In genomic region chr5:144254811-144255631, GRCm38 (mm10) we compare ENCODE assay signal across 8 mouse cellular contexts. TPM values are rescaled to one million over a fixed set of nuclear protein-coding genes. Genes with fewer than 3 reads are reported as not detected.
A peak's percentile ranks its signal among the peaks of the same experiment; 100 is the strongest.
DNase-seq lines count a peak whose midpoint lies in the region; ATAC-seq and TF ChIP-seq lines count a peak whose summit lies in the region.

No protein-coding gene starts in this region.

- peak; percentile 61 for DNase-seq in brain, embryonic 18.5 days (ENCODE audit: low read depth, low spot score)
- DNase-seq in kidney, postnatal 0 days (ENCODE audit: low spot score) = peak; percentile 92
- peak; percentile 87 for DNase-seq in liver, embryonic 11.5 days (ENCODE audit: low spot score)
- peak; percentile 85 to 91 for DNase-seq in spleen, postnatal 4 days (ENCODE audit: low spot score in 2 of 2)

- peak overlapping the region; percentile 99 for H3K9ac ChIP-seq in heart, embryonic 12.5 days
- peak overlapping the region; percentile 98 for H3K9ac ChIP-seq in kidney, postnatal 0 days (ENCODE audit: low read depth, low read length)
- H3K9ac ChIP-seq in liver, embryonic 11.5 days (ENCODE audit: low read depth, low read length) = peak overlapping the region; percentile 90

- peaks cover 13% of the 10 kb centered on the region for H3K27me3 ChIP-seq in erythroblast, embryonic 14.5 days (ENCODE audit: control insufficient read depth)
- H3K27me3 ChIP-seq in heart, embryonic 12.5 days (replicated peaks) = no peaks in the 10 kb centered on the region
- no peaks in the 10 kb centered on the region for H3K27me3 ChIP-seq in kidney, postnatal 0 days (ENCODE audit: insufficient read depth, low read length)
- H3K27me3 ChIP-seq in liver, embryonic 11.5 days (replicated peaks; ENCODE audit: control insufficient read depth, insufficient read depth, low read length) = no peaks in the 10 kb centered on the region
- H3K27me3 ChIP-seq in myocyte (ENCODE audit: control insufficient read depth, insufficient read depth, insufficient read length) = no peaks in the 10 kb centered on the region

- ATAC-seq in CD4-positive, CD25-positive, alpha-beta regulatory T cell, adult 4 months = peak; percentile 69
- ATAC-seq in heart, embryonic 12.5 days (ENCODE audit: insufficient number of reproducible peaks, low FRiP score) = peak; percentile 88
- ATAC-seq in kidney, postnatal 0 days (replicated peaks; ENCODE audit: low FRiP score, low read depth) = peak; percentile 76
- peak; percentile 85 for ATAC-seq in liver, embryonic 11.5 days (replicated peaks; ENCODE audit: low FRiP score)

- peaks cover 44% of the 10 kb centered on the region for H3K4me1 ChIP-seq in erythroblast, embryonic 14.5 days (ENCODE audit: control insufficient read depth)
- peaks cover 43% of the 10 kb centered on the region for H3K4me1 ChIP-seq in heart, embryonic 12.5 days (replicated peaks)
- H3K4me1 ChIP-seq in kidney, postnatal 0 days (replicated peaks; ENCODE audit: insufficient read depth, low read length) = peaks cover 26% of the 10 kb centered on the region
- peaks cover 33% of the 10 kb centered on the region for H3K4me1 ChIP-seq in liver, embryonic 11.5 days (replicated peaks; ENCODE audit: control insufficient read depth, insufficient read depth, low read length)

- H3K27ac ChIP-seq in heart, embryonic 12.5 days (ENCODE audit: poor library complexity, severe bottlenecking) = peak overlapping the region; percentile 96
- H3K27ac ChIP-seq in kidney, postnatal 0 days = peak overlapping the region; percentile 99
- H3K27ac ChIP-seq in liver, embryonic 11.5 days (ENCODE audit: low read depth, low read length) = peak overlapping the region; percentile 86

- TF ChIP-seq CTCF in kidney, postnatal 0 days (IDR thresholded peaks at IDR 0.05; ENCODE audit: low read depth) = no peak

- H3ac ChIP-seq in myocyte (ENCODE audit: control insufficient read depth, insufficient read length) = peak overlapping the region; percentile 31

- WGBS in heart, embryonic 12.5 days = 1% methylated on average over 46 of the region's 84 CpGs
- under 1% methylated on average over 56 of the region's 84 CpGs for WGBS in kidney, postnatal 0 days
- under 1% methylated on average over 58 of the region's 84 CpGs for whole genome bisulfite sequencing in liver, embryonic 11.5 days

- peaks cover 4% of the 10 kb centered on the region for H3K9me3 ChIP-seq in erythroblast, embryonic 14.5 days (ENCODE audit: control insufficient read depth, low read length)
- H3K9me3 ChIP-seq in heart, embryonic 12.5 days (replicated peaks) = peaks cover 3% of the 10 kb centered on the region; the same call in 1 of the 2 replicates
- H3K9me3 ChIP-seq in kidney, postnatal 0 days (replicated peaks; ENCODE audit: low read length) = no peaks in the 10 kb centered on the region
- H3K9me3 ChIP-seq in liver, embryonic 11.5 days (ENCODE audit: control insufficient read depth, low read length) = no peaks in the 10 kb centered on the region

- peak overlapping the region; percentile 80 for H3K4me2 ChIP-seq in heart, embryonic 12.5 days
- H3K4me2 ChIP-seq in kidney, postnatal 0 days (ENCODE audit: low read length) = peak overlapping the region; percentile 66
- H3K4me2 ChIP-seq in liver, embryonic 11.5 days = peak overlapping the region; percentile 84
- peak overlapping the region; percentile 77 for H3K4me2 ChIP-seq in myocyte (ENCODE audit: low read depth)

- TF ChIP-seq POLR2A in myocyte (IDR thresholded peaks at IDR 0.05; ENCODE audit: insufficient read length, low read depth) = peak; percentile 78

- H3K79me2 ChIP-seq in myocyte (ENCODE audit: control insufficient read depth, insufficient read depth) = peaks cover 45% of the 10 kb centered on the region

- peaks cover 10% of the 10 kb centered on the region for H3K36me3 ChIP-seq in erythroblast, embryonic 14.5 days (ENCODE audit: control insufficient read depth)
- H3K36me3 ChIP-seq in heart, embryonic 12.5 days = peaks cover 7% of the 10 kb centered on the region; the same call in 1 of the 2 replicates
- 0 out of 2 replicates have a peak, but pooled peaks cover 6% of the 10 kb centered on the region for H3K36me3 ChIP-seq in kidney, postnatal 0 days (ENCODE audit: insufficient read depth, low read length)
- H3K36me3 ChIP-seq in liver, embryonic 11.5 days (ENCODE audit: control insufficient read depth, insufficient read depth, low read length) = no peaks in the 10 kb centered on the region; the same call in 1 of the 2 replicates
- H3K36me3 ChIP-seq in myocyte (ENCODE audit: control insufficient read depth, insufficient read depth) = no peaks in the 10 kb centered on the region

- H3K4me3 ChIP-seq in erythroblast, embryonic 14.5 days (replicated peaks) = peak overlapping the region; percentile 76
- peak overlapping the region; percentile 98 for H3K4me3 ChIP-seq in heart, embryonic 12.5 days
- peak overlapping the region; percentile 94 for H3K4me3 ChIP-seq in kidney, postnatal 0 days (replicated peaks; ENCODE audit: low read depth, low read length)
- H3K4me3 ChIP-seq in liver, embryonic 11.5 days (ENCODE audit: low read depth, low read length) = peak overlapping the region; percentile 90
- peak overlapping the region; percentile 95 for H3K4me3 ChIP-seq in myocyte

TF ChIP-seq in myocyte, 11 proteins besides CTCF, POLR2A, EP300 and RAD21:
- TF ChIP-seq USF1 (IDR thresholded peaks at IDR 0.05; ENCODE audit: low read depth) = peak; percentile 49
- peak in 1 of 3 experiments; percentile 4 for TF ChIP-seq MYOG (IDR thresholded peaks at IDR 0.05; ENCODE audit: control insufficient read depth in 1 of 3, insufficient read depth in 1 of 3, insufficient read length in 2 of 3, low read depth in 2 of 3)
- no peak for TF ChIP-seq POLR2AphosphoS2 (IDR thresholded peaks at IDR 0.05; ENCODE audit: insufficient read length, low read depth)

RNA-seq across cellular contexts. Expression of gene Bri3, which starts 10.8 kb away (rescaled TPM):
- polyA plus RNA-seq in CD4-positive, CD25-positive, alpha-beta regulatory T cell, adult 4 months (2017; shearing (Covaris generic)) = 1 to 10 TPM; 2.6 to 5.2 TPM
- polyA plus RNA-seq in erythroblast, embryonic 14.5 days (2012) = 1.5 and 2.0 TPM in 2 replicates
- polyA plus RNA-seq in heart, embryonic 12.5 days (2016; fragmentation: Nextera tagmentation; extraction: Ambion mirVana) = 127 and 133 TPM in 2 replicates
- polyA plus RNA-seq in kidney, postnatal 0 days (2015; fragmentation: Nextera tagmentation; extraction: Ambion mirVana) = 205 and 224 TPM in 2 replicates
- 59.2 and 61.0 TPM in 2 replicates for polyA plus RNA-seq in liver, embryonic 11.5 days (2014; fragmentation: Nextera tagmentation; extraction: Ambion mirVana)
- 153 TPM for polyA plus RNA-seq in myocyte (2012; fragmentation: generic; extraction: Trizol)

RNA-seq across cellular contexts. Expression of gene Tecpr1, which starts 31.6 kb away (rescaled TPM):
- polyA plus RNA-seq in CD4-positive, CD25-positive, alpha-beta regulatory T cell, adult 4 months (2017; shearing (Covaris generic)) = 100 to 1,000 TPM in 1 of 2 experiments, 10 to 100 TPM in 1; 78.5 to 109 TPM
- 0.09 and 0.18 TPM in 2 replicates for polyA plus RNA-seq in erythroblast, embryonic 14.5 days (2012)
- 19.1 and 19.3 TPM in 2 replicates for polyA plus RNA-seq in heart, embryonic 12.5 days (2016; fragmentation: Nextera tagmentation; extraction: Ambion mirVana)
- 15.3 and 17.4 TPM in 2 replicates for polyA plus RNA-seq in kidney, postnatal 0 days (2015; fragmentation: Nextera tagmentation; extraction: Ambion mirVana)
- polyA plus RNA-seq in liver, embryonic 11.5 days (2014; fragmentation: Nextera tagmentation; extraction: Ambion mirVana) = 7.5 and 8.9 TPM in 2 replicates
- polyA plus RNA-seq in myocyte (2012; fragmentation: generic; extraction: Trizol) = 19.2 TPM

Comparison
In these comparisons a context has a peak if more than half of its experiments do, and no peak if none do; other contexts are left out.
1. Peak in every context shown above with its lines: DNase-seq, ATAC-seq, H3K4me3 ChIP-seq and H3K27ac ChIP-seq.